Mouse (Mus musculus) E14TG2a.4 (cell line): ENCODE measurements around the gene Xkrx.

Source experiments
- CTCF ChIP-seq: conservative IDR thresholded peaks from 2 replicates; pipeline ENCODE4 v1.5.1; 2014; ENCODE audit warnings: low read length
- NANOG ChIP-seq: IDR thresholded peaks from 2 replicates; pipeline ENCODE4 v1.6.1; 2014; ENCODE audit warnings: borderline replicate concordance, low read length, mixed read lengths
- POU5F1 ChIP-seq: IDR thresholded peaks from 2 replicates; pipeline ENCODE4 v1.6.1; 2014; ENCODE audit warnings: low read length, borderline replicate concordance

- TF ChIP-seq CTCF (no peak), POU5F1 (no peak), NANOG (no peak)
Measured at GRCm38 (mm10) chrX:134163484-134163883, 1.6 kb upstream of the Xkrx start.
